Mouse (Mus musculus): ENCODE data around the gene Pkig. TPM values are rescaled to one million over a fixed set of nuclear protein-coding genes. Genes with fewer than 3 reads are reported as not detected.
"Not testable (repeated sequence)": the region's sequence is repeated elsewhere in the genome, so short reads cannot be mapped to it uniquely, and the experiment has no call there.

Pkig gene
- polyA plus RNA-seq, 1 experiment = 20.2 TPM

DNA sequence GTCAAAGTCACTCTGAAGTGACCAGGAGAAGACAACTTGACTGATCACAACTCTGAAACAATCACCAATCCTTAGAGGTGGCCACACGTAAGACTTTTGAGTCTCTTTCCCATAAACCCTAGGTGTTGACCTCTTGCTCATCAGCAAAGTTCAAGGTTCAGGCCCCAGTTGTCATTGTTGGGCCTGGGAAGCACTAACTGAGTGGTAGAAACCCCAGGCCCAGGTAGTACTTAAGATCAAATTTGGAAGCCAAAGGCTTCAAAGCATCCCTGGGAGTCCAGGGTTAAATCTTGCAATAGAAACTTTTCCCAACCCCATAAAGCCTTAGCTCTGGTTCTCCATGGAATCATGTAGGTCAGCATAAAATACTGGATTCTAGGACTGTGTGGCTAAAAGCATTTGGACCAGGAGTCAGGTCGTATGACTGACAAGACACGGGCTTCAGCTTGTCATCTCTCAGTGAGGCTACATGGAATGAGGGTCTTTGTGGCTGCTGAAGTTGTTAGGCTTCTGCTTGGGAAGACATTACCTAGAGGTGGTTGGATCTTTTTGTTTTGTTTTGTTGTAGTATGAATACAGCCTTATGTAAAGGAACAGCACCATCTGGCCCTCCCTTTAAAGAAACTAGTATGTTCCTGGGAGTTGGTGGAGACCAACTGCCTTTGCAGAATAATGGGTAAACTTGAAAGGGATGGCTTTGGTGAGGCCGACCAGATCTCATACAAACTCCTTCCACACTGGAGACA lies 42.1 kb upstream of the Pkig start:
- H3K4me1 ChIP-seq (ENCODE audit: control insufficient read depth, insufficient read depth, low read length) = no peaks in the 10 kb centered on the region
- H3K27ac ChIP-seq (ENCODE audit: insufficient read depth, low read length) = no peak overlapping the region
- peaks cover 11% of the 10 kb centered on the region for H3K36me3 ChIP-seq (ENCODE audit: control insufficient read depth, insufficient read depth, low read length, poor library complexity, severe bottlenecking)
- H3K9ac ChIP-seq (ENCODE audit: low read depth, poor library complexity, severe bottlenecking) = no peak overlapping the region
- H3K4me3 ChIP-seq (ENCODE audit: low read depth, low read length) = no peak overlapping the region
- H3K9me3 ChIP-seq (replicated peaks; ENCODE audit: control insufficient read depth, insufficient read depth, low read length, poor library complexity, severe bottlenecking) = no peaks in the 10 kb centered on the region
- no peaks in the 10 kb centered on the region for H3K27me3 ChIP-seq (ENCODE audit: control insufficient read depth, insufficient read depth, low read length, poor library complexity, severe bottlenecking)
- TF ChIP-seq POLR2A (IDR thresholded peaks at IDR 0.05; ENCODE audit: insufficient read depth, low read length) = no peak
- TF ChIP-seq CTCF (IDR thresholded peaks at IDR 0.05; ENCODE audit: low read depth, low read length) = no peak
- TF ChIP-seq EP300 (IDR thresholded peaks at IDR 0.05; ENCODE audit: insufficient read depth, low read depth, low read length) = no peak

DNA sequence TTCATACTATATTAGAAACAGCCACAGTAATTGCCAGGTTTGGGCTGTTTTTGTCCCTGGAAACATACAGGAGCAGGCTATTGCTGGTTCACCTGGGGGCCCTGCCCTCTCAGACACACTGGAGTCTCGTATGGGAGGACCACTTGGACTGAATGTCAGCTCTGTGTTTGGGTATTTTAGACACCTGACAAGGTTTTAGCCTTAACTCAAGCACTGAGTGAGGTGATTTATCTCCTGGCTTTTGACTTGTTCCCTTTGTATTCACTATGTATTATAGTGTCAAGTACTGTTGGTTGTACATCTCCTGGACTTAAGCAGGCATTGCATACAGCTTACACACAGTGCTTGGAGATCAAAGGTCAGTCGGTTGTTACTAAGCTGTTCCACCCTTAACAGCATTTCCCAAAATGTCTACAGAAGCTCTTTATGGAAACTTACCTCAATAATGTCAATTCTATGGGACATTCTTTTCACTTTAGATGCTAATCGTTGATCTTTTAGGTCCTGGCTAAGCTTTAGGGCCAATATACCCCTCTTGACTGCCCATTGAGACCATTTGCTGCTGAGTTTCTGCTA lies 41.4 kb upstream of the Pkig start:
- no peaks in the 10 kb centered on the region for H3K4me1 ChIP-seq (ENCODE audit: control insufficient read depth, insufficient read depth, low read length)
- no peaks in the 10 kb centered on the region for H3K27me3 ChIP-seq (ENCODE audit: control insufficient read depth, insufficient read depth, low read length, poor library complexity, severe bottlenecking)
- TF ChIP-seq CTCF (IDR thresholded peaks at IDR 0.05; ENCODE audit: low read depth, low read length) (no peak), POLR2A (IDR thresholded peaks at IDR 0.05; ENCODE audit: insufficient read depth, low read length) (no peak), EP300 (IDR thresholded peaks at IDR 0.05; ENCODE audit: insufficient read depth, low read depth, low read length) (no peak)
- H3K9me3 ChIP-seq (replicated peaks; ENCODE audit: control insufficient read depth, insufficient read depth, low read length, poor library complexity, severe bottlenecking) = no peaks in the 10 kb centered on the region
- H3K27ac ChIP-seq (ENCODE audit: insufficient read depth, low read length) = no peak overlapping the region
- H3K9ac ChIP-seq (ENCODE audit: low read depth, poor library complexity, severe bottlenecking) = no peak overlapping the region
- H3K36me3 ChIP-seq (ENCODE audit: control insufficient read depth, insufficient read depth, low read length, poor library complexity, severe bottlenecking) = peaks cover 15% of the 10 kb centered on the region
- H3K4me3 ChIP-seq (ENCODE audit: low read depth, low read length) = no peak overlapping the region

DNA sequence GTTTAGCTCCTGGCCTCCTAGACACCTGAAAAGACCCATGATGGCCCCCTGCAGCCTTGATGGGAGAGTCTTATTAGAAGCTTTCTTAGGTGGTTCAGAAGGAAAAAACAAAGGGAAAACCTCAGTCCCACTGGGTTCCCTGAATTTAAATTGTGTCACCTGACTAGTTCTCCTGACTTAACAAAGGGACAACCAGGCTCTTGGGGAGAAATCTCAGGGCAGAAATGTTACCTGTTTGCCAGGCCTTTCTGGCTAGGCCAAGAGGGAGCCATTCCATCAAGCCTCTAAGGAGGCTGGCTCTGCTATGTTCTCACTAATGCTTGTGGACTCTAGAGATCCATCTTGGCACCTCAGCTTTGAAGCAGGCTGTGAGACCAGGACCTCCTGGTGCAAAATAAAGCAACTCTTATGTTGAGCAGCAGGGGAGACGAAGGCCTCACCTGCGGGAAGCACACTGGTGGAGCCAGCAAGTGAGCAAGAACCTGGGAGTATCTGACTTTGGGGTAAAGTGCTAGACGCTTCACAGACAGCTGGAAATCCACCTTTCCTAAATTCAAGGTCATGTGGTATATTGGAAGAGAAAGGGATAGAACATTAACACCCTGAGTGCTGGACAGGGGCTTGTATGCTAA lies 40.8 kb upstream of the Pkig start:
- Histone ChIP-seq H3K36me3 (ENCODE audit: control insufficient read depth, insufficient read depth, low read length, poor library complexity, severe bottlenecking) (peaks cover 17% of the 10 kb centered on the region), H3K4me1 (ENCODE audit: control insufficient read depth, insufficient read depth, low read length) (no peaks in the 10 kb centered on the region), H3K27ac (ENCODE audit: insufficient read depth, low read length) (no peak overlapping the region), H3K9ac (ENCODE audit: low read depth, poor library complexity, severe bottlenecking) (no peak overlapping the region), H3K27me3 (ENCODE audit: control insufficient read depth, insufficient read depth, low read length, poor library complexity, severe bottlenecking) (no peaks in the 10 kb centered on the region), H3K4me3 (ENCODE audit: low read depth, low read length) (no peak overlapping the region), H3K9me3 (replicated peaks; ENCODE audit: control insufficient read depth, insufficient read depth, low read length, poor library complexity, severe bottlenecking) (no peaks in the 10 kb centered on the region)
- TF ChIP-seq CTCF (IDR thresholded peaks at IDR 0.05; ENCODE audit: low read depth, low read length) (no peak), POLR2A (IDR thresholded peaks at IDR 0.05; ENCODE audit: insufficient read depth, low read length) (no peak), EP300 (IDR thresholded peaks at IDR 0.05; ENCODE audit: insufficient read depth, low read depth, low read length) (no peak)

DNA sequence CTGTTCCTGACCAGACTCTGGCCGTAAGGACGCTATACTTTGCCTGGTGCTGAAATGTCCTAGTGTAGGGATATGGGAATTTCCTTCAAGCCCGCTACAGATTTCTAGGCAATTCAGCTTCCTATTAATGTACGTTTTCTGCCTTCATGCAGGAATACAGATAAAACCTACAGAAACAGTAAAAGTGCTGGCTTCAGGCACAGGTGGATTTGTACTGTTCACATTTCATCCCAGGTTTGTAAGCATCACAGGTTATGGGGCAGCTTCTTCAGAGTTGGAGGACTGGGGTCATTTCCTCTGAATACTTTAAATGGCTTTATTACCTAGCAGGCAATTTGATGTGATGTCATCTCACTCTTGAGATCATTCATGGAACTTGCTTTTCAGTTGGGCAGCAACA lies 40.3 kb upstream of the Pkig start:
- no peak overlapping the region for H3K9ac ChIP-seq (ENCODE audit: low read depth, poor library complexity, severe bottlenecking)
- peaks cover 18% of the 10 kb centered on the region for H3K36me3 ChIP-seq (ENCODE audit: control insufficient read depth, insufficient read depth, low read length, poor library complexity, severe bottlenecking)

DNA sequence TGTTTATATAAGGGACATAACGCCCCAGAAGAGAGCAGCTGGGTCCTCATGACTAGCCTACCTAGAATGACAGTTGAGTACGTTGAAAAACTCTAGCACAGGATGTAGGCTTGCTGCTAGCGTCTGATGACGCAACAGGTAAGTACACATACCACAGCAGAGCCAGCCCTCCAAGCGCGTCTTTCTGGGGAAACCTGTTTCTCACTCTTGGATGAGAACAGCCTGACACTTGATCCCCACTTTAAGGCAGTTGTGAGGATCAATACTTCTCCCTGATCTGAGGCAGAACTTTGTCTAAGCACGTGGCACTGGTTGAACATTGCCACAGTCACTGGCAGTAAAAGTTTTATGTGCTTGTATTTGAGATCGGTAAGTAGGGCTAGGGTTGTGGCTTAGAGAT lies 37.7 kb upstream of the Pkig start:
- H3K27me3 ChIP-seq (ENCODE audit: control insufficient read depth, insufficient read depth, low read length, poor library complexity, severe bottlenecking) = no peaks in the 10 kb centered on the region
- no peak for TF ChIP-seq POLR2A (IDR thresholded peaks at IDR 0.05; ENCODE audit: insufficient read depth, low read length)
- TF ChIP-seq CTCF (IDR thresholded peaks at IDR 0.05; ENCODE audit: low read depth, low read length) = no peak
- TF ChIP-seq EP300 (IDR thresholded peaks at IDR 0.05; ENCODE audit: insufficient read depth, low read depth, low read length) = no peak
- H3K4me3 ChIP-seq (ENCODE audit: low read depth, low read length) = no peak overlapping the region
- H3K4me1 ChIP-seq (ENCODE audit: control insufficient read depth, insufficient read depth, low read length) = no peaks in the 10 kb centered on the region
- H3K9ac ChIP-seq (ENCODE audit: low read depth, poor library complexity, severe bottlenecking) = no peak overlapping the region
- no peak overlapping the region for H3K27ac ChIP-seq (ENCODE audit: insufficient read depth, low read length)
- no peaks in the 10 kb centered on the region for H3K9me3 ChIP-seq (replicated peaks; ENCODE audit: control insufficient read depth, insufficient read depth, low read length, poor library complexity, severe bottlenecking)
- H3K36me3 ChIP-seq (ENCODE audit: control insufficient read depth, insufficient read depth, low read length, poor library complexity, severe bottlenecking) = peaks cover 31% of the 10 kb centered on the region

More for the DNA sequence above, 40.3 kb upstream of the Pkig start:
- TF ChIP-seq EP300 (IDR thresholded peaks at IDR 0.05; ENCODE audit: insufficient read depth, low read depth, low read length) (no peak), POLR2A (IDR thresholded peaks at IDR 0.05; ENCODE audit: insufficient read depth, low read length) (no peak), CTCF (IDR thresholded peaks at IDR 0.05; ENCODE audit: low read depth, low read length) (no peak)
- Histone ChIP-seq H3K9me3 (replicated peaks; ENCODE audit: control insufficient read depth, insufficient read depth, low read length, poor library complexity, severe bottlenecking) (no peaks in the 10 kb centered on the region), H3K27me3 (ENCODE audit: control insufficient read depth, insufficient read depth, low read length, poor library complexity, severe bottlenecking) (no peaks in the 10 kb centered on the region), H3K27ac (ENCODE audit: insufficient read depth, low read length) (no peak overlapping the region), H3K4me1 (ENCODE audit: control insufficient read depth, insufficient read depth, low read length) (no peaks in the 10 kb centered on the region), H3K4me3 (ENCODE audit: low read depth, low read length) (no peak overlapping the region)

DNA sequence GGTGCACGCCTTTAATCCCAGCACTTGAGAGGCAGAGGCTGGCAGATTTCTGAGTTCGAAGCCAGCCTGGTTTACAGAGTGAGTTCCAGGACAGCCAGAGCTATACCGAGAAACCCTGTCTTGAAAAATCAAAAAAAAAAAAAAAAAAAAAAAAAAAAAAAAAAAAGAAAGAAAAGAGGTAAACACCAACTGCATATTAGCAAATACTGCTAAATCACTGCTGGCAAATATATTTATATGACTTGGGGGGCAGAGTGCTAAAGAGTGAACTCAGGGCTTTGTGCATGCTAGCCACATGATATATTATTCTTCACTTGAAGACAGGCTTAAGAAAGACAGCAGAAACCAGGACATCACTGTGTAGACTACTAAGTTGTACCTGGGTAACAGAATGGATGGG lies 36.8 kb upstream of the Pkig start:
- peaks cover 41% of the 10 kb centered on the region for H3K36me3 ChIP-seq (ENCODE audit: control insufficient read depth, insufficient read depth, low read length, poor library complexity, severe bottlenecking)
- not testable (repeated sequence) for H3K9ac ChIP-seq (ENCODE audit: low read depth, poor library complexity, severe bottlenecking); H3K4me3 ChIP-seq (ENCODE audit: low read depth, low read length)

More for the DNA sequence above, 36.8 kb upstream of the Pkig start:
- H3K4me1 ChIP-seq (ENCODE audit: control insufficient read depth, insufficient read depth, low read length); H3K27me3 ChIP-seq (ENCODE audit: control insufficient read depth, insufficient read depth, low read length, poor library complexity, severe bottlenecking); H3K27ac ChIP-seq (ENCODE audit: insufficient read depth, low read length); H3K9me3 ChIP-seq (replicated peaks; ENCODE audit: control insufficient read depth, insufficient read depth, low read length, poor library complexity, severe bottlenecking): not testable (repeated sequence)
